Mouse (Mus musculus): ENCODE measurements around the gene Fbxw8. TPM values are rescaled to one million over a fixed set of nuclear protein-coding genes. Genes with fewer than 3 reads are reported as not detected.

Gene Fbxw8
- polyA plus RNA-seq, 1 experiment from 2014 or later: 28.6 TPM

DNA sequence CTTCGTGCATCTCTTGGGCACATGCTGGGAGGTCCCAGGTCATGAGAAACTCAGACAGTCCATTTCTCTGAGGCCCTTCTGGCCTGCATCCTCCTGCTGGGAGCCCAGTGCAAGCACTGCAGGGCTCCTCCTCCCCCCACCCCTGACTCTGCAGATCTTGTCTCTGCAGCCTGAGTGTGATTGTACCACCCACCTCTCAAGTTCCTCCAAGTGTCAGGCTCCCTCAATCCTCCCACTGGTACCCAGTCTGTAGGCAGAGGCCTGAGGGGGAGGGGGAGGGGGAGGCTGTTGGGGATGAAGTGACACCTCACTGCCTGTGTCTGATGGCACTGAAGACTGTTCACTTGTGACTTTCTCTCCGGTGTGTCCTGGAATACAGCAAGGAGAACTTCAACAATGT, 102.1 kb downstream of the Fbxw8 start:
- Histone ChIP-seq H3K36me3 (ENCODE audit: control insufficient read depth, insufficient read depth, low read length) (no peaks in the 10 kb centered on the region), H3K9me3 (ENCODE audit: control insufficient read depth, low read length) (no peaks in the 10 kb centered on the region), H3K9ac (ENCODE audit: low read depth, low read length) (no peak overlapping the region), H3K4me3 (ENCODE audit: low read length) (no peak overlapping the region), H3K27ac (ENCODE audit: low read depth, low read length) (no peak overlapping the region), H3K4me2 (replicated peaks; ENCODE audit: low read depth, low read length) (no peak overlapping the region), H3K27me3 (ENCODE audit: control insufficient read depth, insufficient read depth, low read length) (no peaks in the 10 kb centered on the region), H3K4me1 (ENCODE audit: control insufficient read depth, insufficient read depth, low read length) (peaks cover 8% of the 10 kb centered on the region; the same call in 1 of the 2 replicates)
- 77% methylated on average over 2 of the region's 2 CpGs for WGBS
- ATAC-seq (ENCODE audit: low FRiP score, low TSS enrichment): 0 out of 2 replicates have a peak, but pooled peaks have one; percentile 26

DNA sequence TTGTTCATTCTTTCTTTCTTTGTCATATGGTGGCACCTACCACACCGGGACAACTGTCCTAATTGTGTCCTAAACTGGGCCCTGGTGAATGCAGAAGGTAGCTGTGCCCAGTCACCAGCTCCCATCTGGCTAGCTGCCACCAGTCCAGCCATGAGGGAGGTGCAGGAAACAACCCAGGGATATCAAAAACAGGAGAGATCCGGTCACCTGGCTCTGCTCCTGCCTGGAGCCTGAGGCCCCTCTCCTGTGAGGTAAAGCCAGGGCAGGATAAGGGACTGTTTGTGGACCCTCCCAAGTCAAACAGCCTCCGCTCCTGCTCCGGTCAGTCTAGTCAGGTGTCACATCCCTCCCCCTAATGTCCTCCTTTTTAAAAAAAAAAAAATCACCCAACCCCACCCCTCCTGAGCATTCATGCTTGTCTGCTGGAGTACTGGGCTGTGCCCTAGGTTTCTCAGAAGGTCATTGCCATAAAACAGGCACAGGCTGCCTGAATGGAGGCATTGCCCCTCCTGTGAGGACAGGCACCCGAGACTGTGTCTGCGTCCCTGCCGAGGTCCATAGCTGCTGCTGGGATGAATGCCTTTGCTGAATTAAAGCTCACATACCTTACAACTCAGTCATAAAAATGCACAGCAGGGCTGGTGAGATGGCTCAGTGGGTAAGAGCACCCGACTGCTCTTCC, 103.1 kb downstream of the Fbxw8 start:
- Histone ChIP-seq H3K4me1 (ENCODE audit: control insufficient read depth, insufficient read depth, low read length) (0 out of 2 replicates have a peak, but pooled peaks cover 2% of the 10 kb centered on the region), H3K27ac (ENCODE audit: low read depth, low read length) (peak overlapping the region; percentile 38; the same call in 1 of the 2 replicates), H3K9ac (ENCODE audit: low read depth, low read length) (no peak overlapping the region), H3K4me2 (replicated peaks; ENCODE audit: low read depth, low read length) (no peak overlapping the region), H3K27me3 (ENCODE audit: control insufficient read depth, insufficient read depth, low read length) (no peaks in the 10 kb centered on the region), H3K36me3 (ENCODE audit: control insufficient read depth, insufficient read depth, low read length) (no peaks in the 10 kb centered on the region), H3K9me3 (ENCODE audit: control insufficient read depth, low read length) (no peaks in the 10 kb centered on the region), H3K4me3 (ENCODE audit: low read length) (no peak overlapping the region)
- 39% methylated on average over 8 of the region's 8 CpGs for WGBS
- ATAC-seq (ENCODE audit: low FRiP score, low TSS enrichment): peak; percentile 56

DNA sequence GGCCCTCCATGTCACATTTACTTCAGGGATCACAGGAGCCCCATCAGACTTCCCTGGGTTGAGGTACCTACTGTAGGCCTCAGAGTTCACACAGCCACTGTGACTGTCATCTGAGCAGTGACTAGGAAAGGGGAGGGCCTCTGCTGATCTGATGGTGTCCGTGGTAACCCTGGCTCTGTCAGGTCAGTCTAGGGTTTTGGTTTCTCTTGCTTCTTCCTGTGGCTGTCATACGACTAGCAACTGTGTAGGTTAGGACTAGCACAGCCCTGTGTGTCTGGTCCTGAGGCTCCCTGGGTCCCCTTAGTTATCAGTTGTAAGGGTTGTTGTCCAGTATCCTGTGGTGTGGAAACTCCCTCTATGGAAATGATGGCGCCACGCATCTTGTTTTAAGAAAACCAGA, 104.5 kb downstream of the Fbxw8 start:
- Histone ChIP-seq H3K4me1 (ENCODE audit: control insufficient read depth, insufficient read depth, low read length) (no peaks in the 10 kb centered on the region), H3K9ac (ENCODE audit: low read depth, low read length) (no peak overlapping the region), H3K4me3 (ENCODE audit: low read length) (no peak overlapping the region), H3K27me3 (ENCODE audit: control insufficient read depth, insufficient read depth, low read length) (no peaks in the 10 kb centered on the region), H3K9me3 (ENCODE audit: control insufficient read depth, low read length) (no peaks in the 10 kb centered on the region), H3K4me2 (replicated peaks; ENCODE audit: low read depth, low read length) (no peak overlapping the region), H3K27ac (ENCODE audit: low read depth, low read length) (no peak overlapping the region), H3K36me3 (ENCODE audit: control insufficient read depth, insufficient read depth, low read length) (no peaks in the 10 kb centered on the region)
- ATAC-seq (ENCODE audit: low FRiP score, low TSS enrichment): no peak
- WGBS: 65% methylated on average over 4 of the region's 4 CpGs

DNA sequence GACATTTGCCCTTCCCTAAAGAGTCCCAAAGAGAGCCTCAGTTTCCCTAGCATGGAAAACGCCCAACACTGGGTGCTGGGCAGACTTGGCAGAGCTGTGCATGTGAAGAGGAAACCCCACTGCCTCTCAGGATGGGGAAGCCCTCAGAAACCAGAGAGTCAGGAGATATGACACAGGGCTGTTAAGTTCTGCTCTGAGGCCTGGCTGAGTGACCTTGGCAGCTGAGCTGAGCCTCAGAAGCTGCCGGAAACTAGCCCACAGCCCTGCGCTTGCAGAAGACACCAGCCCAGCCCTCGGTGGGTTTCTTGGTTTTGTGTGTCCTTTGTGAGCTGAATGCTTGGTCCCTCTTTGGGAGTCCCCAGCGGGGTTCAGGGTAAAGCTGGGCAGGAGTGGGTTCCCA, 106.3 kb downstream of the Fbxw8 start:
- WGBS: 88% methylated on average over 5 of the region's 5 CpGs
- H3K4me1 ChIP-seq (ENCODE audit: control insufficient read depth, insufficient read depth, low read length): no peaks in the 10 kb centered on the region
- H3K9me3 ChIP-seq (ENCODE audit: control insufficient read depth, low read length): no peaks in the 10 kb centered on the region
- no peak overlapping the region for H3K4me3 ChIP-seq (ENCODE audit: low read length)
- H3K4me2 ChIP-seq (replicated peaks; ENCODE audit: low read depth, low read length): no peak overlapping the region
- no peaks in the 10 kb centered on the region for H3K27me3 ChIP-seq (ENCODE audit: control insufficient read depth, insufficient read depth, low read length)
- no peak overlapping the region for H3K27ac ChIP-seq (ENCODE audit: low read depth, low read length)
- H3K9ac ChIP-seq (ENCODE audit: low read depth, low read length): no peak overlapping the region
- H3K36me3 ChIP-seq (ENCODE audit: control insufficient read depth, insufficient read depth, low read length): no peaks in the 10 kb centered on the region
- ATAC-seq (ENCODE audit: low FRiP score, low TSS enrichment): no peak

DNA sequence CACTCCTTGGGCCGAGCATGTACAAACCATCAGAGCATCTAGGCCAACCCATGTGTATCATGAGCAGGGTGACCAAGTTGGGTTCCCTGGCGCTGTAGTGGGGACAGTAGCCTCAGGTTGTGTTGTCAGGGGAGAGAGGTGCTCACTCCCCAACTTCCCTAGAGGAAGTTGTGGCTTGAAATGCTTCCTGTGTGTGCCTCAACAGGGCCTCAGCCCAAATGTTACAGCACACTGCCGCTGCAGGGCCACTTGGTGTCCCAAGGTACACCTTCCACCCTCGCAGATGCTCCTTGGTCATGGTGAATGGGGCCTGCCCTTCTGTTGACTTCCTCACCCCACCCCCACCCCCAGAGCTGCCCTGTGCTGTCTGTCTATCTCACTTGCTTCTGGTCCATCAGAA, 106.9 kb downstream of the Fbxw8 start:
- WGBS: 82% methylated on average over 4 of the region's 4 CpGs
- no peaks in the 10 kb centered on the region for H3K9me3 ChIP-seq (ENCODE audit: control insufficient read depth, low read length)
- ATAC-seq (ENCODE audit: low FRiP score, low TSS enrichment): no peak

DNA sequence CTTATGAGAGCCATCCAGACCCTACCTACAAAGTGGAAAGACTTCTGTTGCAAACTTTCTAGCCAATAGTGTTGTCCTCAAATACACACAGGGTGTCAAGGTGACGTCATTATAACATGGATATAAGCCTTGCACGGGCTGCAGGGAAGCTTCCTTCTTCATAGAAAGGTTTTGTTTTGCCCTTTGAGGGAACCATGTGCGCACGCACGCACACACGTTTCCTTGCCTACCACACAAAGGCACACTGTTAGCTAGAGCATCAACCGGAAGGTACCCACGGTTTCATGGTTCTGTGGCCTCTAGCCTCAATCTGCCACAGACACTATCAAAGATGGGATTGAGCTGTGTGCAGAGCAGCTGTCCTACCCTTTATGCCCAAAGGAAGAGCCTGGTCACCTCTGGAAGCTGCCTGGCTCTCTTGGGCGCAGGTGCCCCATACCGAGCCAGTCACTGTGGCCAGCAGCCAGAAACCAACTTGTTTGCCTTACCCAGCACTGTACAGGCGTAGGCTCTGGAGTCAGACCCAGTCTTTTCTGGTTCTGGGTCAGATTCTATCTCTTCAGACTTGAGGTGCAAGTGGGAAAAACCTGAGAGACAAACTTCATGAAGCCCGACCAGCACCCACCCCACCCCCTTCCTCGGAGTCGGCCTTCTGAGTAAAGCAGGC, 108.0 kb downstream of the Fbxw8 start:
- H3K9ac ChIP-seq (ENCODE audit: low read depth, low read length): no peak overlapping the region
- H3K4me1 ChIP-seq (ENCODE audit: control insufficient read depth, insufficient read depth, low read length): no peaks in the 10 kb centered on the region
- no peaks in the 10 kb centered on the region for H3K27me3 ChIP-seq (ENCODE audit: control insufficient read depth, insufficient read depth, low read length)
- H3K9me3 ChIP-seq (ENCODE audit: control insufficient read depth, low read length): no peaks in the 10 kb centered on the region
- no peaks in the 10 kb centered on the region for H3K36me3 ChIP-seq (ENCODE audit: control insufficient read depth, insufficient read depth, low read length)
- H3K27ac ChIP-seq (ENCODE audit: low read depth, low read length): no peak overlapping the region
- no peak for ATAC-seq (ENCODE audit: low FRiP score, low TSS enrichment)
- WGBS: 88% methylated on average over 14 of the region's 14 CpGs
- no peak overlapping the region for H3K4me3 ChIP-seq (ENCODE audit: low read length)
- H3K4me2 ChIP-seq (replicated peaks; ENCODE audit: low read depth, low read length): no peak overlapping the region

More for the DNA sequence above, 106.9 kb downstream of the Fbxw8 start:
- H3K27me3 ChIP-seq (ENCODE audit: control insufficient read depth, insufficient read depth, low read length): no peaks in the 10 kb centered on the region
- H3K27ac ChIP-seq (ENCODE audit: low read depth, low read length): no peak overlapping the region
- no peak overlapping the region for H3K4me3 ChIP-seq (ENCODE audit: low read length)
- H3K4me1 ChIP-seq (ENCODE audit: control insufficient read depth, insufficient read depth, low read length): no peaks in the 10 kb centered on the region
- H3K9ac ChIP-seq (ENCODE audit: low read depth, low read length): no peak overlapping the region
- no peak overlapping the region for H3K4me2 ChIP-seq (replicated peaks; ENCODE audit: low read depth, low read length)
- H3K36me3 ChIP-seq (ENCODE audit: control insufficient read depth, insufficient read depth, low read length): no peaks in the 10 kb centered on the region

DNA sequence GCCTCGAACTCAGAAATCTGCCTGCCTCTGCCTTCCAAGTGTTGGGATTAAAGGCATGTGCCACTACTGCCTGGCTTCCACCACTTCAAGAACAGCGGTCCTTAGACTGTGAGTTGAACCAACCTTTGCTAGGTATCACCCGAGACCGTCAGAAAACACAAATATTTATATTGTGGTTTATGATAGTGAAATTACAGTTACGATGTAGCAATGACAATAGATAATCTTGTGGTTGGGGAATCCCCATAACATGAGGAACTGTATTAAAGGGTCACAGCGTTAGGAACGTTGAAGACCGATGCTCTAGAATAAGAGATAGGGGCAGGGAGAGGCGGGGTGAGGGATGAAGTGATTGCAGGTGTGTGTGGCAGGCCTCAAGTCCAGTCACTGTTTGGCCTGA, 109.9 kb downstream of the Fbxw8 start:
- Histone ChIP-seq H3K27me3 (ENCODE audit: control insufficient read depth, insufficient read depth, low read length) (no peaks in the 10 kb centered on the region), H3K9ac (ENCODE audit: low read depth, low read length) (no peak overlapping the region), H3K36me3 (ENCODE audit: control insufficient read depth, insufficient read depth, low read length) (no peaks in the 10 kb centered on the region), H3K4me3 (ENCODE audit: low read length) (no peak overlapping the region), H3K4me2 (replicated peaks; ENCODE audit: low read depth, low read length) (no peak overlapping the region), H3K9me3 (ENCODE audit: control insufficient read depth, low read length) (no peaks in the 10 kb centered on the region), H3K27ac (ENCODE audit: low read depth, low read length) (no peak overlapping the region), H3K4me1 (ENCODE audit: control insufficient read depth, insufficient read depth, low read length) (no peaks in the 10 kb centered on the region)
- ATAC-seq (ENCODE audit: low FRiP score, low TSS enrichment): no peak
- WGBS: 90% methylated on average over 9 of the region's 9 CpGs

DNA sequence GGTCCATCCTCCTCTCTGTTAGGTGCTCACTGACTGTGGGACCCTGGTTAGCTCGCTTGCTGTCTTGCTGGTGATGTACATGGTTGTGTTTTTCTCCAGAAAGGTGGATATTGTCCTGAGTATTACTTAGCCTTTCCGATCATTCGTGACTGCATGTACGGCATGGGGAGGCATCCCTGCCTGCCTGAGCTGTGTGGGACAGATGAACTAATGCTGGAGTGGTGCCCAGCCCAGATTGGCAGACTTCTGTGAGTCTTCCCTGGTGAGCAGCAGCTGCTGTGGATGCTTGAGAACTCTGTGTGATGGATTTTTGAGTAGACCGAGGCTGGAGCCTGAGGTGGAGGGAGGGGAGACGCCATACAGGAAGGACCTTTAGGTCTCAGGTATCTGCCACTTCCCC, 110.4 kb downstream of the Fbxw8 start:
- 91% methylated on average over 6 of the region's 6 CpGs for WGBS
- H3K27me3 ChIP-seq (ENCODE audit: control insufficient read depth, insufficient read depth, low read length): no peaks in the 10 kb centered on the region

DNA sequence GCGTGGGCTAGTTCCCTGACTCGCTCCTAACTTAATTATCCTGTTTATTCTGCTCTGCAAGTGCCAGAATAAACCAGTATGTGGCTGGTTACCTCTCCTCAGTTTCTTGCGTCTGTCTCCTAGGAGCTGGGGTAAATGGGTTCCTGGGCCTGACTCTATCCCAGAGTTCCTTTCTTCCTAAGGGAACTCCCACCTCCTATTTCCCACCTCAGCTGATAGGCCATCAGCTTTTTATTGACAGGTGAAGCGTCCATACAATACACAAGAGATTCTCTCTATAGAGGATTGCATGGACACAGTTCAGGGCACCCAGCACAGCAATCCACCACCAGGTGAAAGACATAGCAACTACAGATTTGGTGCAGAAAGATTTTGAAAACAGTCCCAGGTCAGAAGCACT, 111.5 kb downstream of the Fbxw8 start:
- WGBS: 89% methylated on average over 4 of the region's 4 CpGs
- Histone ChIP-seq H3K4me1 (ENCODE audit: control insufficient read depth, insufficient read depth, low read length) (no peaks in the 10 kb centered on the region), H3K36me3 (ENCODE audit: control insufficient read depth, insufficient read depth, low read length) (no peaks in the 10 kb centered on the region), H3K27me3 (ENCODE audit: control insufficient read depth, insufficient read depth, low read length) (no peaks in the 10 kb centered on the region), H3K4me2 (replicated peaks; ENCODE audit: low read depth, low read length) (no peak overlapping the region), H3K27ac (ENCODE audit: low read depth, low read length) (no peak overlapping the region), H3K9me3 (ENCODE audit: control insufficient read depth, low read length) (no peaks in the 10 kb centered on the region), H3K4me3 (ENCODE audit: low read length) (no peak overlapping the region), H3K9ac (ENCODE audit: low read depth, low read length) (no peak overlapping the region)
- no peak for ATAC-seq (ENCODE audit: low FRiP score, low TSS enrichment)

More for the DNA sequence above, 110.4 kb downstream of the Fbxw8 start:
- Histone ChIP-seq H3K36me3 (ENCODE audit: control insufficient read depth, insufficient read depth, low read length) (no peaks in the 10 kb centered on the region), H3K9ac (ENCODE audit: low read depth, low read length) (no peak overlapping the region), H3K27ac (ENCODE audit: low read depth, low read length) (no peak overlapping the region), H3K4me1 (ENCODE audit: control insufficient read depth, insufficient read depth, low read length) (no peaks in the 10 kb centered on the region), H3K9me3 (ENCODE audit: control insufficient read depth, low read length) (no peaks in the 10 kb centered on the region), H3K4me3 (ENCODE audit: low read length) (no peak overlapping the region), H3K4me2 (replicated peaks; ENCODE audit: low read depth, low read length) (no peak overlapping the region)
- ATAC-seq (ENCODE audit: low FRiP score, low TSS enrichment): no peak

Measured in kidney, embryonic 14.5 days (tissue).